Mouse (Mus musculus) urinary bladder, postnatal 0 days (tissue): ENCODE measurements around the gene Muc2. TPM values are rescaled to one million over a fixed set of nuclear protein-coding genes. Genes with fewer than 3 reads are reported as not detected.

Experiments
- polyA plus RNA-seq: library from polyadenylated mRNA; unstranded; fragments of >200 nt; fragmentation: Nextera tagmentation; extraction: Ambion mirVana; gene quantifications from 2 replicates; pipeline ENCODE4 v1.2.1, GENCODE M21; 2015

Gene Muc2
- 0.29 and 0.60 TPM in 2 replicates for polyA plus RNA-seq

DNA sequence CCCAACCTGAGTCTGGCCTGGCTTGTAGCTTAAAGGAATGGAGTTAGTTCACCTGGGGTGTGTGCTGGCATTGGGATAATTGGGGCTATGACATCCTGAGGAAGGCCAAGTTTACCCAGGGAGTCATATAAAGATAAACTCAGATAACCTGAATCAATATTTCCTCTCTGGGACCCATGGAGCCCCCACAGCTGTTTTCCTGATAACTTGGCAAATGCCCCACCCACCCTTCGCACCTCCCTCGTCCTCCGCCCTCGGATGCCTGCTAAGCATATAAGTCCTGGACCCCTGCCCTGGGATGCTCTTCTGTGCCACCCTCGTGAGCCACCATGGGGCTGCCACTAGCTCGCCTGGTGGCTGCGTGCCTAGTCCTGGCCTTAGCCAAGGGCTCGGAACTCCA lies at the start of gene Muc2:
Muc2 (plus strand) TSS at position 301 of the 400 bp plus-strand sequence.

DNA sequence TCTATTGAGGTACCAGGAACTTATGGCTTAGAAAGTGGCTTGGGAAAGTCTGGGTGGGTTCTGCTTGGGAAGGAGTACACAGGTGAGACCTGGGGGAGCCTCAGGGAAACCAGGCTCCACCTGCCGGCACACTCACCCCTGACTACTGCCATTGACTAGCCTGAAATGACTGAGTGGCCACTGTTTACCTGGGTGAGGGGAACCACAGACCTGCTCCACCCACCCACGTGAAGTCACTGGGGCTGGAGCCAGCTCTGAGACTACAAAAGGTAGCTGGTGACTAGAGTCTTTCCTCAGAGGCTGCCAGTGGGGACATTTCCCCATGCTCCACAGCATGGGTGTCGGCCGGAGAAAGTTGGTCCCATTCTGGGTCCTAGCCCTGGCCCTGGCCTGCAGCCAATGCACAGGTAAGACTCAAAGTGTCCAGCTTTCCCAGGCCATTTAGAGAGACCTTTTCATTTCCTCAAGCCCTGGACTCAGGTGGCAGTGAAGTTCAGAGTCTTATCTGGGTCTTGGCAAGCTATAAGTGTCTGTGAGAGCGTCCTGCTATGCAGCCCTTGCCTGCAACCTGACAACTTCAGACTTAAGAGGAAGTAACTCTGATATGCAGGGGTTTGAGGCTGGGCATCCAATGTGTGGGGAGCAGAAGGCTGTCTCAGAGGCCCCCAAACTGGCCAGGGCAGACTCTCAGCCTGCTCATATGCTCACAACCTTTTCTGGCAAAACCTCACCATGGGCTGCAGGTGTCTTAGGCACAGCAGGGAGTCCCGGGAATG lies 98.7 kb downstream of the Muc2 start, which contains the start of gene Muc5ac:
Muc5ac (plus strand) TSS at position 296 of the 776 bp plus-strand sequence.

Other genes starting within 250 kb of the Muc2 start
- 2.6 and 3.3 TPM in 2 replicates for gene Pidd1, start 246.3 kb upstream of the Muc2 start, polyA plus RNA-seq
- gene Rplp2, start 243.0 kb upstream of the Muc2 start, polyA plus RNA-seq = 916 and 931 TPM in 2 replicates
- gene Pnpla2, start 235.1 kb upstream of the Muc2 start, polyA plus RNA-seq = 57.6 and 61.7 TPM in 2 replicates
- 9.8 and 10.0 TPM in 2 replicates for gene Cracr2b, start 229.2 kb upstream of the Muc2 start, polyA plus RNA-seq
- 36.5 and 40.4 TPM in 2 replicates for gene Cd151, start 222.9 kb upstream of the Muc2 start, polyA plus RNA-seq
- gene Polr2l, start 215.2 kb upstream of the Muc2 start, polyA plus RNA-seq = 49.9 and 56.6 TPM in 2 replicates
- 120 and 142 TPM in 2 replicates for gene Tspan4, start 215.1 kb upstream of the Muc2 start, polyA plus RNA-seq
- gene Chid1, start 150.5 kb upstream of the Muc2 start, polyA plus RNA-seq = 20.8 and 21.2 TPM in 2 replicates
- 49.7 and 53.0 TPM in 2 replicates for gene Ap2a2, start 128.2 kb upstream of the Muc2 start, polyA plus RNA-seq
- gene Muc6, start 35.0 kb upstream of the Muc2 start, polyA plus RNA-seq = 0.12 and 0.13 TPM in 2 replicates
- not detected in 2 replicates for gene Muc5ac, start 98.6 kb downstream of the Muc2 start, polyA plus RNA-seq
- gene Muc5b, start 148.7 kb downstream of the Muc2 start, polyA plus RNA-seq = 0.04 TPM in 2 replicates
- gene Tollip, start 228.2 kb downstream of the Muc2 start, polyA plus RNA-seq = 32.2 and 36.2 TPM in 2 replicates